Mouse (Mus musculus) ES-E14 (cell line): ENCODE data around the gene Tmem81. TPM values are rescaled to one million over a fixed set of nuclear protein-coding genes. Genes with fewer than 3 reads are reported as not detected.

ENCODE experiments used
- DNase-seq: peaks from one replicate; pipeline ENCODE4 v3.0.0-alpha.2; 2013; ENCODE audit warnings: low read depth, low spot score
- H3K27ac ChIP-seq: 2 replicates; pipeline ENCODE4 v1.5.1; 2012; ENCODE audit warnings: low read depth, mild to moderate bottlenecking, low read length, moderate library complexity, mixed read lengths; ENCODE audit not compliant: poor library complexity, insufficient read depth, severe bottlenecking
- H3K36me3 ChIP-seq: 2 replicates; pipeline ENCODE4 v1.6.1; 2012; ENCODE audit warnings: mild to moderate bottlenecking, low read length, moderate library complexity, mixed read lengths; ENCODE audit not compliant: control insufficient read depth, poor library complexity, insufficient read depth, severe bottlenecking
- H3K4me1 ChIP-seq, 2 experiments: fragments of 150-350 bp in 1 of 2; sonication (generic) in 1 of 2; 2 replicates each; pipeline ENCODE4 v1.6.1; 2012; ENCODE audit warnings: low read length in 2 of 2, mild to moderate bottlenecking in 1 of 2, mixed read lengths in 1 of 2; ENCODE audit not compliant: control insufficient read depth in 2 of 2, insufficient read depth in 2 of 2, poor library complexity in 1 of 2
- H3K4me3 ChIP-seq, 2 experiments: fragments of 150-350 bp in 1 of 2; sonication (generic) in 1 of 2; 2 replicates each; pipeline ENCODE4 v1.5.1; 2012; ENCODE audit warnings: low read length in 2 of 2, low read depth in 1 of 2, mild to moderate bottlenecking in 1 of 2, mixed read lengths in 1 of 2; ENCODE audit not compliant: insufficient read depth in 1 of 2, poor library complexity in 1 of 2, severe bottlenecking in 1 of 2
- H3K9ac ChIP-seq: 2 replicates; pipeline ENCODE4 v1.6.1; 2012; ENCODE audit warnings: low read depth, mild to moderate bottlenecking, low read length, mixed read lengths; ENCODE audit not compliant: poor library complexity, insufficient read depth, severe bottlenecking
- H3K9me3 ChIP-seq: fragments of 150-350 bp; sonication (generic); 2 replicates; pipeline ENCODE4 v1.6.1; 2012; ENCODE audit warnings: low read depth, mild to moderate bottlenecking, low read length; ENCODE audit not compliant: control insufficient read depth, insufficient read depth
- CHD2 ChIP-seq: IDR thresholded peaks from 2 replicates; pipeline ENCODE4 v1.6.1; 2014; ENCODE audit warnings: mild to moderate bottlenecking, low read depth, low read length, inconsistent platforms
- HCFC1 ChIP-seq: IDR thresholded peaks from 2 replicates; pipeline ENCODE4 v1.6.1; 2012; ENCODE audit warnings: low read length, inconsistent platforms, borderline replicate concordance; ENCODE audit not compliant: insufficient read depth
- MAFK ChIP-seq: IDR thresholded peaks from 2 replicates; pipeline ENCODE4 v1.6.1; 2014; ENCODE audit warnings: mild to moderate bottlenecking, low read depth, low read length, inconsistent platforms; ENCODE audit not compliant: insufficient read depth
- ZC3H11A ChIP-seq: IDR thresholded peaks from 2 replicates; pipeline ENCODE4 v1.6.1; 2012; ENCODE audit warnings: low read depth, mild to moderate bottlenecking, inconsistent platforms, low read length, borderline replicate concordance
- ZNF384 ChIP-seq: IDR thresholded peaks from 2 replicates; pipeline ENCODE4 v1.6.1; 2012; ENCODE audit warnings: low read depth, low read length, inconsistent platforms
- in situ Hi-C, 2 experiments: fragments of 600-800 bp; cut with MboI; formaldehyde crosslinking; loops; one replicate each; pipeline ENCODE4 v1.15.1; 2025; ENCODE audit warnings: low sequenced_read_pairs in 2 of 2, inconsistent platforms in 1 of 2; ENCODE audit not compliant: unreplicated experiment in 2 of 2
- total RNA-seq: library from RNA; depleted of rRNA; stranded (reverse); fragments of 300-350 nt; gene quantifications from 2 replicates; pipeline ENCODE4 v1.2.3, GENCODE M21; 2012

The Tmem81 gene
- total RNA-seq, 1 experiment: 4.3 TPM

DNA sequence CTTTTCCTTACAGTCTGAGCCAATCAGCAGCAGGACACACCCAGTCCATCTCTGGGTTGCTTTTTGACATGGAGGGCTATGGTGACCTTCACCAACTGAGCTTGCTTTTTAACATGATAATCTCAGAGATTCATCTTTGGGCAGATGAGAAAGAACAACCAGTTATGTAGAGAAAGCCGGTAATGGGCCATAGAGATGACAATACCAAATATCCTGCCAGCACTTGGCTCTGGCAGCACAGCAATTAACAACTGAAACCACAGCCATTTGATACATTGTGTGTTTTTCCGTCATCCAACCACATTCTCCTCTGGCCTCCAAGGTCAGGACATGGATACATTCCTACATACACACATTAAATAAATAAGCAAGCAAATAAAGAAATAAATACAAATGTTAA lies 35.0 kb upstream of the Tmem81 start:
- Histone ChIP-seq H3K4me1 (peaks cover 3 to 20% of the 10 kb centered on the region in 2 experiments), H3K4me3 (peak overlapping the region; percentile 22 to 37), H3K36me3 (no peaks in the 10 kb centered on the region), H3K9ac (no peak overlapping the region), H3K9me3 (no peaks in the 10 kb centered on the region), H3K27ac (peak overlapping the region; percentile 89; the same call in 1 of the 2 replicates)
- DNase-seq: peak; percentile 91
- in situ Hi-C loops: no loop called here
- TF ChIP-seq ZNF384 (no peak), CHD2 (peak; percentile 75; the same call in 1 of the 2 replicates)

DNA sequence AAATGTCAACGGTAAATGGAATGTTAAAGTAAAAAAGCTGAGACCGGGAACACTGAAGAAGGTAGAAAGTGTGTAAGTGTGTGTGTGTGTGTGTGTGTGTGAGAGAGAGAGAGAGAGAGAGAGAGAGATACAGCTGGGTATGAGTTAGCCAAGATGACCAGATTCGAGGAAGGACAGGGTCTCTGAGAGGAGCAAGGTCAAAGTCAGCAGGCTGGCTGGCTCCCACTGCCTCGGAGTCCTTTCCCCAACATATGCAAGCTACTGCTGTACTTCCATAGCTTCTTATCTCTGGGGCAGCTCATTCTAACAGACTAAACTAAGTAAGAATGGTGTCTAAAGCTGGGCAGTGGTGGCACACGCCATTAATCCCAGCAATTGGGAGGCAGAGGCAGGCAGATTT lies 34.5 kb upstream of the Tmem81 start:
- TF ChIP-seq HCFC1 (no peak), CHD2 (no peak), ZC3H11A (no peak), ZNF384 (no peak), MAFK (no peak)
- in situ Hi-C loops: no loop called here
- DNase-seq: no peak
- Histone ChIP-seq H3K9me3 (no peaks in the 10 kb centered on the region), H3K4me1 (peaks cover 4 to 19% of the 10 kb centered on the region in 2 experiments), H3K9ac (peak overlapping the region; percentile 19; the same call in 1 of the 2 replicates), H3K27ac (peak overlapping the region; percentile 89), H3K4me3 (peak overlapping the region; percentile 22), H3K36me3 (no peaks in the 10 kb centered on the region)

DNA sequence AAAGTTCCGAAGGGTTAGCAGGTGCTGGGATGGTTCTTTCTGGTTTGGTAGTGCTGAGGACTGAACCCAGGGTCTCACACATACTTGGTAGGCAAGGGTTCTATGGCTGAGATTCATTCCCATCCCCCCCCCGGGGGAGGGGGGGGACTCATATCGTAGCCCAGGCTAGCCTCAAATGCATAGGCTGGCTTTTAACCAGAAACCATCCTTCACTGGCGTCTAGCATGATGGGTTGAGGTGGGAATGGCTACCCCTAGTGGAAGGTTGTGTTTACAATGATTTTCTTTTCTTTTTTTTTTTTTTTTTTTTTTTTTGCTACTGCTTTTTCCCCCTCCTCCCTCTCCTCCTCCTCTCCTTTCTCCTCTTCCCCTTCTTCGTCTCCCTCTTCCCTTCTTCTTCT lies 33.5 kb upstream of the Tmem81 start:
- peak; percentile 99 for TF ChIP-seq ZNF384
- TF ChIP-seq MAFK: no peak
- TF ChIP-seq HCFC1: no peak
- no peak for TF ChIP-seq CHD2
- H3K9me3 ChIP-seq: no peaks in the 10 kb centered on the region
- H3K36me3 ChIP-seq: no peaks in the 10 kb centered on the region
- 0 out of 2 replicates have a peak overlapping the region, but pooled peaks have one; percentile 18 for H3K9ac ChIP-seq
- peak overlapping the region in 1 of 2 experiments; percentile 18; a peak in 1 of 4 replicates for H3K4me3 ChIP-seq
- peaks cover 4 to 14% of the 10 kb centered on the region in 2 experiments; a peak in 3 of 4 replicates for H3K4me1 ChIP-seq
- H3K27ac ChIP-seq: peak overlapping the region; percentile 89
- no peak for DNase-seq
- in situ Hi-C loops: no loop called here

DNA sequence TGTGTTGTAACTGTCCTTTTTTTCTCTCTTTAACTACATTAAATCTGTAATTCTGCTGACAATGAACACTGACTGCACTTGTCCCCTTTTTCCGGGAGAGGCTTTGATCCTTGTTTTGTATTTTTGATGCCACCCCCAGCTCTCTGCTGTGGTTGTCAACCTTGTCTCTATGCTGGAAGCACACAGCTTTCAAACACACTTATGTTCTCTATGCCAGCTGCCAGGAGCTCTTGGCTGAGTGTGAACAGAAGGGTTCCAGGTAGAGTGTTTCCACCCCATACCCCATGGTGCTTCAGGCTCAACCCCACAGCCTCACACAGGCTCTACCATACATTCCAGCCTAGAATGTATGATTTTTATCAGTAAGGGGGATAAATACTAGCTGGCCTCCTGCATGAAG lies 31.5 kb upstream of the Tmem81 start:
- H3K27ac ChIP-seq: peak overlapping the region; percentile 44; the same call in 1 of the 2 replicates
- in situ Hi-C loops: no loop called here
- H3K36me3 ChIP-seq: no peaks in the 10 kb centered on the region
- no peaks in the 10 kb centered on the region for H3K9me3 ChIP-seq
- peaks cover 6% of the 10 kb centered on the region in 2 experiments; a peak in 3 of 4 replicates for H3K4me1 ChIP-seq
- H3K9ac ChIP-seq: no peak overlapping the region
- TF ChIP-seq ZNF384 (no peak), MAFK (no peak), HCFC1 (no peak), CHD2 (no peak)
- no peak overlapping the region for H3K4me3 ChIP-seq
- DNase-seq: no peak

DNA sequence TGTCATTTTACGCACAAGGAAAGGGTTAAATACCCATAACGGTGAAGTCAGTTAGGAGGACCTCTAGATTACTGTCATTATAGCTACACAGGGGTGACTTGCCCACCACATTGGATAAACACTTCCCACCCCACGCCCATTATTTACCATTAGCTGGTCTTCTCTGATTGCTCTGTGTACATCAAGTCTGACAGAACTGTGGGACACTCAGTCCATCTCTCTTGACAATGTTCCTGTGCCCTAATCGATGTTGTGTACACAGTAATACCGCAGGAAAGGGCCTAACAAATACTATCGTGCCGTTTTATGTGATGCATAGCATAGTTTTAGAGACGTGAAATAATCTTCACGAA lies 29.5 kb upstream of the Tmem81 start:
- no peaks in the 10 kb centered on the region for H3K36me3 ChIP-seq
- in situ Hi-C loops: no loop called here
- H3K9ac ChIP-seq: peak overlapping the region; percentile 77; the same call in 1 of the 2 replicates
- peak overlapping the region; percentile 76 to 95 for H3K4me3 ChIP-seq
- no peak for TF ChIP-seq MAFK
- 0 out of 2 replicates have a peak, but pooled peaks have one; percentile 37 for TF ChIP-seq ZNF384
- no peak for DNase-seq
- H3K9me3 ChIP-seq: no peaks in the 10 kb centered on the region
- peaks cover 6 to 9% of the 10 kb centered on the region in 2 experiments; a peak in 3 of 4 replicates for H3K4me1 ChIP-seq
- H3K27ac ChIP-seq: no peak overlapping the region; the same call in 1 of the 2 replicates
